Mouse (Mus musculus) E14TG2a.4 (cell line): ENCODE results near the gene Actr2.

Source experiments
- H3K27me3 ChIP-seq: 2 replicates; pipeline ENCODE4 v1.6.1; 2014; ENCODE audit warnings: low read length, control low read depth; ENCODE audit not compliant: insufficient read depth
- H3K36me3 ChIP-seq: 2 replicates; pipeline ENCODE4 v1.6.1; 2014; ENCODE audit warnings: low read length, control low read depth; ENCODE audit not compliant: insufficient read depth
- H3K4me1 ChIP-seq: replicated peaks from 2 replicates; pipeline ENCODE4 v1.6.1; 2014; ENCODE audit warnings: low read depth, low read length, control low read depth
- H3K4me3 ChIP-seq: replicated peaks from 2 replicates; pipeline ENCODE4 v1.5.1; 2014; ENCODE audit warnings: mild to moderate bottlenecking, low read length
- H3K9me3 ChIP-seq: 2 replicates; pipeline ENCODE4 v1.6.1; 2014; ENCODE audit warnings: low read length, control low read depth
- CTCF ChIP-seq: conservative IDR thresholded peaks from 2 replicates; pipeline ENCODE4 v1.5.1; 2014; ENCODE audit warnings: low read length
- NANOG ChIP-seq: IDR thresholded peaks from 2 replicates; pipeline ENCODE4 v1.6.1; 2014; ENCODE audit warnings: borderline replicate concordance, low read length, mixed read lengths
- POU5F1 ChIP-seq: IDR thresholded peaks from 2 replicates; pipeline ENCODE4 v1.6.1; 2014; ENCODE audit warnings: low read length, borderline replicate concordance

The Actr2 gene

DNA sequence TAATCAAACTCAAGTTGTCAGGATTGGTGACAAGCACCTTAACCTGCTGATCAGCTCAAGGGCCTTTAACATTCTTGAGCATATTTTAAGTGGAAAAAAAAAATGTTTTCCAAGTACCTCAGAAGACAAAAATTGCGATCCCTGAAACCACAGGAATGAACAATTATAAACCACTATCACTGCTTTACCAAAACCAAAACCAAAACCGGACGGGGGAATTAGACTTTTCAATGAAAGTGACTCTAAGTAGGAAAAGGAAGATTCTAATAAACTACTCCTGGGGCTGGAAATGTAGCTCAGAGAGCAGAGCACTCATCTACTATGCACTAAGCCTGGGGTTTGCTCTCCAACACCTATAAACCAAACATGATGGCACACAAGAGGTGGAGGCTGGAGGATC, 5.8 kb downstream of the Actr2 start:
- Histone ChIP-seq H3K9me3 (no peaks in the 10 kb centered on the region), H3K4me1 (peaks cover 52% of the 10 kb centered on the region), H3K4me3 (no peak overlapping the region), H3K36me3 (peaks cover 40% of the 10 kb centered on the region), H3K27me3 (no peaks in the 10 kb centered on the region)
- TF ChIP-seq CTCF = no peak
- TF ChIP-seq POU5F1 = no peak
- TF ChIP-seq NANOG = no peak

GRCm38 (mm10) chr11:20103949-20104348, 8.8 kb downstream of the Actr2 start:
- H3K9me3 ChIP-seq = no peaks in the 10 kb centered on the region

GRCm38 (mm10) chr11:20086306-20086705, 26.4 kb downstream of the Actr2 start:
- Histone ChIP-seq H3K36me3 (peaks cover 90% of the 10 kb centered on the region), H3K9me3 (no peaks in the 10 kb centered on the region), H3K27me3 (no peaks in the 10 kb centered on the region), H3K4me1 (0 out of 2 replicates have a peak, but pooled peaks cover 5% of the 10 kb centered on the region), H3K4me3 (no peak overlapping the region)
- TF ChIP-seq NANOG (no peak), CTCF (no peak), POU5F1 (no peak)

More at GRCm38 (mm10) chr11:20103949-20104348, 8.8 kb downstream of the Actr2 start:
- Histone ChIP-seq H3K4me3 (no peak overlapping the region), H3K4me1 (peaks cover 37% of the 10 kb centered on the region), H3K27me3 (no peaks in the 10 kb centered on the region), H3K36me3 (peaks cover 54% of the 10 kb centered on the region)
- TF ChIP-seq NANOG (no peak), CTCF (no peak), POU5F1 (no peak)

DNA sequence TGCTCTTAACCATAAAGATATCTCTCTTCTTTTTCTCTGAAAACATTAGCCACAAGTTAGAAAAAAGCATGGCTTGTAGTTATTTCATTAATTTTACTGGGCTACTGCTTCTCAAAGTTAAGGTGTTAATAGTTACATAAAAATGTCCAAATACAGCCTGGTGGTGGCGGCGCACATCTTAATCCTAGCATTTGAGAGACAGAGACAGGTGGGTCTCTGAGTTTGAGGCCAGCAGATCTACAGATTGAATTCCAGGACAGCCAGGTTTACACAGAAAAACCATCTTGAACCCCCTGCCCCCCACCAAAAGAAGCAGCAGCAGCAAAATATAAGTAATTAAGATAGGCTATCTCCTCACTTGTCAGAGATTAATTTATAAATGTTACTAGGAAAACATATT, 27.1 kb downstream of the Actr2 start:
- Histone ChIP-seq H3K36me3 (peaks cover 91% of the 10 kb centered on the region), H3K27me3 (no peaks in the 10 kb centered on the region), H3K9me3 (no peaks in the 10 kb centered on the region), H3K4me3 (no peak overlapping the region), H3K4me1 (0 out of 2 replicates have a peak, but pooled peaks cover 5% of the 10 kb centered on the region)
- TF ChIP-seq CTCF (no peak), POU5F1 (no peak), NANOG (no peak)

GRCm38 (mm10) chr11:20075415-20075814, 37.3 kb downstream of the Actr2 start:
- Histone ChIP-seq H3K4me3 (no peak overlapping the region), H3K27me3 (no peaks in the 10 kb centered on the region), H3K36me3 (peaks cover 93% of the 10 kb centered on the region), H3K9me3 (no peaks in the 10 kb centered on the region), H3K4me1 (peaks cover 12% of the 10 kb centered on the region; the same call in 1 of the 2 replicates)
- TF ChIP-seq POU5F1 = no peak
- TF ChIP-seq CTCF = no peak
- no peak for TF ChIP-seq NANOG

DNA sequence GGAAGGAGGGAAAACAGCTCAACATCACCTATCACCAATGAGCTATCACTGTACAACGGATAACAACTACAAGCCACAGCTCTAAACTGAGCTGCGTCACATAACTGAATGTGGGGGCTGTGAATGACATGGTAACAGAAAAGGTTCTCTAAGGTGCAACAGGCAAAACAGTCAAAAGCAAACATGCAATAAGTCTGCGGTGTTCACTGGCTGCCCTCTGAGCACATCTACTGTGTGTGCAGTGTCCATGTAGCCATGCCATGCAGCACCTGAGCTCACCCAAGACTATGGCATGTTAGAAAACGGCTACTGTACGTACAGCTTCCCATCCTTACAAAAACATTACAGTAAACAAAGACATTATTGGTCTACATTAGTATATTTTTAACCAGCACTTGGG, 39.9 kb downstream of the Actr2 start:
- no peaks in the 10 kb centered on the region for H3K9me3 ChIP-seq
- TF ChIP-seq NANOG = no peak
- TF ChIP-seq CTCF = no peak
- TF ChIP-seq POU5F1 = no peak
- peaks cover 30% of the 10 kb centered on the region for H3K4me1 ChIP-seq
- no peaks in the 10 kb centered on the region for H3K27me3 ChIP-seq
- no peak overlapping the region for H3K4me3 ChIP-seq
- H3K36me3 ChIP-seq = peaks cover 90% of the 10 kb centered on the region

DNA sequence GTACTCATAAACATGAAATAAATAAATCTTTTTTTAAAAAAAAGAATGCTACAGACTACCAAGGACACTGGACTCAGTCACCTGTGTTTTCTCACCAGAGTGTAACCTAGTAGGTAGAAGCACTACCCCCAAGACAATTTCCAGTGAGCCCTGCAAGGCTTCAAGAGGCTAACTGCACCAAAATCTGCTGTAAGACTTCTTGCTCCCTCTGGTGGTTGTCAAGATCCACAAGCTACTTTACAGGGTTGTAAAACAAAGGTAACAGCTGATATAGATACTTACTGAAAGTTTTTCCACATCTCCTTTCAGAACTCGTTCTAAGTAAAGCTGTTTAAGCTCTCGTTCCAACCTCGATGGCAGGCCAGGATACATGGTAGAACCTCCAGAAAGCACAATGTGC, 40.5 kb downstream of the Actr2 start:
- no peak overlapping the region for H3K4me3 ChIP-seq
- no peaks in the 10 kb centered on the region for H3K27me3 ChIP-seq
- no peaks in the 10 kb centered on the region for H3K9me3 ChIP-seq
- peaks cover 87% of the 10 kb centered on the region for H3K36me3 ChIP-seq
- TF ChIP-seq NANOG (no peak), POU5F1 (no peak), CTCF (peak; percentile 49)
- peaks cover 33% of the 10 kb centered on the region for H3K4me1 ChIP-seq

DNA sequence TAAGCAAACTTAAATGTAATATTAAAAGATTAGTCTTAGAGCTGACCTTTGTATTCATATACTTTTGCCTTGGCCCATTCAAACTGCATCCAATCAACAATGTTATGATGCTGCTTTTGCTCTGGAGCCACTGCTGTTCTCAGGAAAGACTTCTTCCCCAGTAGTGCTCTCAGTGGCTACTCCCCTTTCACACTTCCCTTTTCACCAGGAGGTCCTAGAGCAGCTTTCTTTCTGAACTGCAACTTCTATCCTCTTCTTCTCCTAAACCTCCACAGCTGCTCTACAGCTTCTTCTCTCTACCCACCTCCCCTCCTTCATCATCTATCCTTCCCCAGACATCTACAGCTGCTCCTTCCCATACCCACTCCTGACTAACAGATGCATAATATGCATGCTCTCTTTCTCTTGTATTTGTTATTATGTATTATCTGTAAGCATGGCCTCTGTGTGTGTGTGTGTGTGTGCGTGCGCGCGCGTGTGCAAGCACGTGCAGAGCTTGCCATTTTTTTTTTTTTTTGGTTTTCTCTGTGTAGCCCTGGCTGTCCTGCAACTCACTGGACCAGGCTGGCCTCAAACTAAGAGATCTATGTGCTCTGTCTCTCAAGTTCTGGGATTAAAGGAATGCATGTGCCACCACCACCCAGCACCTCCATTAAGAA, 44.2 kb downstream of the Actr2 start:
- Histone ChIP-seq H3K9me3 (no peaks in the 10 kb centered on the region), H3K36me3 (peaks cover 83% of the 10 kb centered on the region), H3K4me1 (peaks cover 56% of the 10 kb centered on the region), H3K4me3 (no peak overlapping the region), H3K27me3 (no peaks in the 10 kb centered on the region)
- TF ChIP-seq NANOG (no peak), POU5F1 (no peak), CTCF (no peak)

GRCm38 (mm10) chr11:20067521-20067920, 45.2 kb downstream of the Actr2 start:
- Histone ChIP-seq H3K9me3 (no peaks in the 10 kb centered on the region), H3K36me3 (peaks cover 75% of the 10 kb centered on the region), H3K27me3 (no peaks in the 10 kb centered on the region), H3K4me1 (peaks cover 63% of the 10 kb centered on the region), H3K4me3 (no peak overlapping the region)
- TF ChIP-seq NANOG = no peak
- no peak for TF ChIP-seq POU5F1
- peak; percentile 42 for TF ChIP-seq CTCF
